Mouse (Mus musculus): ENCODE results near the gene Mob2.

DNA sequence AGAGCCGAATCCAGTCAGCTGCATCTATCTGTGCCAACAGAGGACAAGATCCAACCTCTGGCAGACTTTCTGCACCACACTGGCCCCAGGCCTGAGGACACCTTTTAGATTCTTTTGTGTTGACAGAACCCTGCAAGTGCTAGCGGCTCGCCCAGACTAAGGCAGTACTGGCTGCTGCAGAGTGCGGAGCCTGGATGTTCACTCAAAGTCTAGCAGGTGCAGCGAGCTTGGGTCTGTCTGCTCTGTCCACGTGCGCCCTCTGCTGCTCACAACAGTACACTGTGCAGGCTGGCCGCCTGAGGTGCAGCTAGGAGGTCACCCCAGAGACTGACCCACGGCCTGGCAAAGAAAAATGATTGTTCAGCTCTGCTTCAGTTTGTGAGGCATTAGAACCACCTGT, 36.9 kb upstream of the Mob2 start:
- TF ChIP-seq POLR2A (IDR thresholded peaks at IDR 0.05; ENCODE audit: insufficient read depth, low read length) (no peak), EP300 (IDR thresholded peaks at IDR 0.05; ENCODE audit: insufficient read depth, low read depth, low read length) (no peak)
